Mouse (Mus musculus) kidney, embryonic 15.5 days (tissue): Measurements from ENCODE around the gene Hepacam. TPM values are rescaled to one million over a fixed set of nuclear protein-coding genes. Genes with fewer than 3 reads are reported as not detected.
A peak's percentile ranks its signal among the peaks of the same experiment; 100 is the strongest.

Experiments
- ATAC-seq: fragments of 200-750 bp; cut with Nextera tagmentation; replicated peaks from 2 replicates; pipeline ENCODE4 v1.8.0; 2017; ENCODE audit warnings: moderate TSS enrichment; ENCODE audit not compliant: low FRiP score
- H3K27ac ChIP-seq: fragments of 300-500 bp; sonication (generic); 2 replicates; pipeline ENCODE4 v1.5.1; 2015; ENCODE audit warnings: mild to moderate bottlenecking, inconsistent platforms
- H3K27me3 ChIP-seq: fragments of 300-500 bp; sonication (generic); 2 replicates; pipeline ENCODE4 v1.6.1; 2015; ENCODE audit warnings: inconsistent platforms
- H3K36me3 ChIP-seq: fragments of 300-500 bp; sonication (generic); 2 replicates; pipeline ENCODE4 v1.6.1; 2015; ENCODE audit warnings: inconsistent platforms
- H3K4me1 ChIP-seq: fragments of 300-500 bp; sonication (generic); 2 replicates; pipeline ENCODE4 v1.6.1; 2015; ENCODE audit warnings: inconsistent platforms
- H3K4me2 ChIP-seq: fragments of 300-500 bp; sonication (generic); 2 replicates; pipeline ENCODE4 v1.6.1; 2015; ENCODE audit warnings: moderate library complexity, mild to moderate bottlenecking, inconsistent platforms
- H3K4me3 ChIP-seq: fragments of 300-500 bp; sonication (generic); replicated peaks from 2 replicates; pipeline ENCODE4 v1.5.1; 2015; ENCODE audit warnings: mild to moderate bottlenecking, inconsistent platforms
- H3K9ac ChIP-seq: fragments of 300-500 bp; sonication (generic); 2 replicates; pipeline ENCODE4 v1.6.1; 2015; ENCODE audit warnings: mild to moderate bottlenecking, inconsistent platforms
- H3K9me3 ChIP-seq: fragments of 300-500 bp; sonication (generic); replicated peaks from 2 replicates; pipeline ENCODE4 v1.6.1; 2016; ENCODE audit warnings: inconsistent platforms
- WGBS: fragments of 180-500 bp; shearing (Covaris S2); methylation state at CpG from one replicate; pipeline ENCODE4 v1.1.7; 2015; ENCODE audit warnings: mixed read lengths; 5-methylcytosine and 5-hydroxymethylcytosine counted together
- polyA plus RNA-seq: library from polyadenylated mRNA; unstranded; fragments of >200 nt; fragmentation: Nextera tagmentation; extraction: Ambion mirVana; gene quantifications from 2 replicates; pipeline ENCODE4 v1.2.1, GENCODE M21; 2015

Gene Hepacam
- polyA plus RNA-seq, 1 experiment from 2014 or later, result not detected

DNA sequence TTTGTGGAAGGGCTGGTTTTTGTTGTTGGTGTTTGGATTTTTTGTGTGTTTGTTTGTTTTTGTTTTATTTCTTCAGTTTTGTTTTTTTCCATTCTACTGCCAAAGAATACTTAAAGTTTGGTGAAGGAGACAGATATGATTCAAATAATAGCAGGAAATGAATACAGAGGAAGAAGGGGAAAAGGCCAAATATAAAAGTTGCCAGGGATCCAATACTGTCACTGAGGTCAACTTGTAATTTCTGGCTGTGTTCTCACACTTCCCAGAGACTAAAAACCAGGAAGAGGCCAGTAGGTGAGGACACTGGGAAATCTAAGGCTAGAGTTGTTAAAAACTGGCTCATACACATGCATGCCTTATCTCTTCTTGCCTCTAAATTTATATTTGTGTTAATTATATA lies 5.1 kb upstream of the Hepacam start:
- Histone ChIP-seq H3K36me3 (no peaks in the 10 kb centered on the region), H3K27me3 (no peaks in the 10 kb centered on the region), H3K4me2 (no peak overlapping the region), H3K9me3 (no peaks in the 10 kb centered on the region), H3K4me1 (peaks cover 9% of the 10 kb centered on the region), H3K27ac (no peak overlapping the region), H3K9ac (no peak overlapping the region), H3K4me3 (no peak overlapping the region)
- no peak for ATAC-seq

DNA sequence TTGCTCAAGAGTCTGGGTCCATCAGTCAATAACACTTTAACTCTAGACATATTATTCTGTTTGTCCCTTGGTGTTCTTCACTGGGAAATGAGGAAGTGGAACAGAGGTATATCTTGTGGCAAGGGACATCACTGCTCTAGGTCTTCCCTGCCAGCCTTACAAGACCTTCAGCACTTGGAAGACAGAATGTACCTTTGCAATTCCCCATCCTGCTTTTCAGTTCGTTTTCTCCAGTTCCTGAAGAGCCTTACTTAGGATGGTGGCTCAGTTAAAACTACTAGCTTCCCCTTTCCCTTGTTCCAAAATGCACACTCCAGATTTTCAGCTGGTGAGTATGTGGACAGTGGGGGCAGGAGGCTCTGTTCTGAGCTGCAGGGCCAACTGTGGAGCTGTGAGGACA lies 4.3 kb upstream of the Hepacam start:
- ATAC-seq, result no peak
- WGBS, result 66% methylated on average over 1 of the region's 1 CpGs
- Histone ChIP-seq H3K27ac (no peak overlapping the region), H3K9ac (no peak overlapping the region), H3K4me2 (no peak overlapping the region), H3K4me3 (no peak overlapping the region), H3K27me3 (no peaks in the 10 kb centered on the region), H3K4me1 (peaks cover 9% of the 10 kb centered on the region), H3K9me3 (no peaks in the 10 kb centered on the region), H3K36me3 (no peaks in the 10 kb centered on the region)

DNA sequence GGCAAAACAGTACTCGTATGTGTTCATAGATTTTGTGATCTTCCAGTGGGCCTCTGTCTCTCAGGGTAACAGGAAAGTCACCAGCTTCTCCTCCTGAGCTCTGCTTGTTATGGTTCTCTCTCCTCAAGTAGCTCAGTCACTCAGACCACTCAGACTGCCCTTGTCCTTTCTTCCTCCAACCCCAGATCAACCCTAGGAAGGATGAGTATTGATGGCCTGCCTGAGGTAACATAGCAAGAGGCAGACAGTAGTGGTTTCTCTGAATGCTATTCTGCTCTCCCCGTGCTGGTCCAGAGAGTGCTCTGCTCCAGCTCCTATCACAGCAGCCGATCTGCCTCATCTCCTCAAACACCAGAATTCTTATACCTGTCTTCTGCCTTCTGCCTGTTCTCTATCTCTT lies 3.6 kb upstream of the Hepacam start:
- Histone ChIP-seq H3K36me3 (no peaks in the 10 kb centered on the region), H3K4me2 (no peak overlapping the region), H3K9me3 (no peaks in the 10 kb centered on the region), H3K27ac (no peak overlapping the region), H3K4me1 (peaks cover 9% of the 10 kb centered on the region), H3K4me3 (no peak overlapping the region), H3K27me3 (no peaks in the 10 kb centered on the region), H3K9ac (no peak overlapping the region)
- no peak for ATAC-seq
- WGBS, result 66% methylated on average over 3 of the region's 3 CpGs

GRCm38 (mm10) chr9:37364392-37364791 lies 2.8 kb upstream of the Hepacam start:
- no peak overlapping the region for H3K27ac ChIP-seq
- H3K9ac ChIP-seq, result no peak overlapping the region
- no peaks in the 10 kb centered on the region for H3K36me3 ChIP-seq
- no peak for ATAC-seq
- no peak overlapping the region for H3K4me2 ChIP-seq
- no peaks in the 10 kb centered on the region for H3K27me3 ChIP-seq
- H3K9me3 ChIP-seq, result no peaks in the 10 kb centered on the region
- no peak overlapping the region for H3K4me3 ChIP-seq
- 83% methylated on average over 3 of the region's 3 CpGs for WGBS
- peaks cover 6% of the 10 kb centered on the region for H3K4me1 ChIP-seq

DNA sequence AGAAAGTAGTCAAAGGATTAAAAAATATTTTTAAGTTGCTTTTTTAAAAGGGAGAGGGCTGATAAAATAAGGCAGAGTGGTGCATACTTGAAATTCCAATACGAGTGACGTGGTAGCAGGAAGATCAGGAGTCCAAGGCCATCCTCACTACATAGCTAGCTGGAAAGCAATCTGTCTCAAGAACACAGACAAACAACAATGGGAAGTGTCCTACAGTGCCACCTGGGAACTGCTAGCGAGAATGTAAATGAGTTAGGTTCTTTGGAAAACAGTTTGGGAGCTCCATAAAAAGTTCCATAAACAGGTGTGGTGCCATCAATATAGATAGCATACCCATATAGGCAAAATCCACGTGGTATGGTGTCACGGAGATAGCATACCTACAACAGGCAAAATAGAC lies 1.4 kb upstream of the Hepacam start:
- no peaks in the 10 kb centered on the region for H3K9me3 ChIP-seq
- no peak overlapping the region for H3K4me3 ChIP-seq
- no peak overlapping the region for H3K27ac ChIP-seq
- H3K27me3 ChIP-seq, result no peaks in the 10 kb centered on the region
- no peaks in the 10 kb centered on the region for H3K4me1 ChIP-seq
- H3K4me2 ChIP-seq, result no peak overlapping the region
- H3K9ac ChIP-seq, result no peak overlapping the region
- WGBS, result 64% methylated on average over 5 of the region's 5 CpGs
- ATAC-seq, result no peak
- H3K36me3 ChIP-seq, result no peaks in the 10 kb centered on the region

DNA sequence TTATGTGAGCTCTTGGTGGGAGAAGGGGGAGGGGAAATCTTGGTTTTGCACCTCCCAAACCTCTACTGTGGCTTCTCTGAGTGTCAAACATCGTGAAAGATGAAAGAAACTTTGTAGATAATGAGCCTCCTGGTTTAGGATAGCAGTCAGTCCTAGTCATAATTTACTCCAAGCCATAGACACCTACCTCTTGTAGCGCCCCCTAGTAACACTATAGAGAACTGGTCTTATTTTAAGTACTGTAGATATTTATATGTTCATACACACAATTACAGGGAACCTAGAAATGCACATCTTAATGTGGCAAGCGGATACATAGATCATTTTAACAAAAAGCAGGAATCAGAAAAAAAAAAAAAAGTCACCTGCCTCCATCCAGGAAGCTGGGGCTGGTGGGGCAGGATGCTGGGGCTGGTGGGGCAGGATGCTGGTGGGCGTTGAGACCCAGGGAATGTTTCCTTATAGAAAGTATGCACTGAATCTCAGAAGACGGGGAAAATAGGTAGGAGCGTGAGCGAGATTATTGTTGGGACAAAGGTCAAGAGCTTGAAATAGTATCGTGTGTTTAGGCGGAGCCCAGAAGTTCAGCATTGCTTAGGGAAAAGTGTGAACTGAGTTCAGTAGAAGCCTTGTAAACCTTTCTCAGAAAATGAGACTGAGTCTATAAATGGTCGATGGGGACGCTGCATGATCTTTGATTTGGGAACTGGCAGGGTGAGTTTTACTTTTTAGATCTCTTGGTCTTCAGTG lies 1.1 kb downstream of the Hepacam start:
- H3K27me3 ChIP-seq, result no peaks in the 10 kb centered on the region
- H3K4me1 ChIP-seq, result no peaks in the 10 kb centered on the region
- H3K4me2 ChIP-seq, result no peak overlapping the region
- no peak overlapping the region for H3K9ac ChIP-seq
- no peak overlapping the region for H3K4me3 ChIP-seq
- no peaks in the 10 kb centered on the region for H3K9me3 ChIP-seq
- peak overlapping the region; percentile 74 for H3K27ac ChIP-seq
- H3K36me3 ChIP-seq, result no peaks in the 10 kb centered on the region
- ATAC-seq, result no peak
- WGBS, result 62% methylated on average over 11 of the region's 11 CpGs

DNA sequence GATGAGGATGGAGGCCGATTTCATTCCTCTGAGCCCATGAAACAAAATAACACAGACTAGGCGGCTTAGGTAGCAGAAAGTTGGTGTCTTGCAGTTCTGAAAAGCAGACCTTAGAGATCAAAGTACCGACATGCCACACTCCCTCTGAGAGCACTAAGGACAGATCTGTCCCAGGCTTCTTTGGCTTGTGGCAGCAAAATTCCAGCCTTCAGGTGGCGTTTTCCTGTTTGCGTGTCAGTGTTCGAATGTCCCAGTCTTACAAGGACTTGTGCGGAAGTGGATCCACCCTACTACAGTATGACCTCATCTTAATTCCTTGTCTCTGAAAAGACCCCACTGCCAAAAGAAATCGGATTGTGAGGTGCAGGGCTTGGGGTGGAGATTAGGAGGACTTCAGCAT lies 1.7 kb downstream of the Hepacam start:
- Histone ChIP-seq H3K27ac (peak overlapping the region; percentile 74), H3K9me3 (no peaks in the 10 kb centered on the region), H3K9ac (no peak overlapping the region), H3K27me3 (no peaks in the 10 kb centered on the region), H3K4me2 (no peak overlapping the region), H3K36me3 (no peaks in the 10 kb centered on the region), H3K4me1 (no peaks in the 10 kb centered on the region), H3K4me3 (no peak overlapping the region)
- ATAC-seq, result no peak
- 72% methylated on average over 8 of the region's 8 CpGs for WGBS

GRCm38 (mm10) chr9:37371232-37371801 lies 4.2 kb downstream of the Hepacam start:
- peak; percentile 72 for ATAC-seq
- H3K9ac ChIP-seq, result no peak overlapping the region
- WGBS, result 47% methylated on average over 7 of the region's 7 CpGs

DNA sequence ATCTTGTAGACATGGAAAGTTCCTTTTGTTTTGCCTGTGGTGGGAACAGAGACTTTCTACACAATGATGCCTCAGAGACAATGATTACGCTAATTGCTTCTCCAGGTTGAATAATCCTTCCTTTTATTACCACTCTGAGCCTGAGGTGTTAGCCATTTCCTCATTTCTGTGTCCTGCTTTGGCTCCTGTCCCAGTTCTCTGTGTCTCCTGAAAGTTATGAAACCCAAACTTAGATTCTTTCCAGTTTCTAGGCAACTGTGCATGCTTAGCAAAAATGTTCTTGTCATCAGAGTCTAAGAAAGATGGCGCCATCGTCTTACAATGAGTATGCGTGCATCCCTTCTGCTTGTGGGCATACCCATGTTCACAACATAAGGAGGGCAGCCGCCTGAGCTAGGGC lies 8.6 kb downstream of the Hepacam start:
- Histone ChIP-seq H3K9ac (no peak overlapping the region), H3K9me3 (no peaks in the 10 kb centered on the region), H3K4me2 (no peak overlapping the region), H3K27ac (no peak overlapping the region), H3K36me3 (no peaks in the 10 kb centered on the region), H3K27me3 (no peaks in the 10 kb centered on the region), H3K4me3 (no peak overlapping the region), H3K4me1 (no peaks in the 10 kb centered on the region)
- 94% methylated on average over 5 of the region's 5 CpGs for WGBS
- ATAC-seq, result no peak

More at GRCm38 (mm10) chr9:37371232-37371801, 4.2 kb downstream of the Hepacam start:
- H3K27me3 ChIP-seq, result no peaks in the 10 kb centered on the region
- 0 out of 2 replicates have a peak overlapping the region, but pooled peaks have one; percentile 22 for H3K27ac ChIP-seq
- H3K4me3 ChIP-seq, result no peak overlapping the region
- no peaks in the 10 kb centered on the region for H3K9me3 ChIP-seq
- no peaks in the 10 kb centered on the region for H3K36me3 ChIP-seq
- no peak overlapping the region for H3K4me2 ChIP-seq
- H3K4me1 ChIP-seq, result no peaks in the 10 kb centered on the region

DNA sequence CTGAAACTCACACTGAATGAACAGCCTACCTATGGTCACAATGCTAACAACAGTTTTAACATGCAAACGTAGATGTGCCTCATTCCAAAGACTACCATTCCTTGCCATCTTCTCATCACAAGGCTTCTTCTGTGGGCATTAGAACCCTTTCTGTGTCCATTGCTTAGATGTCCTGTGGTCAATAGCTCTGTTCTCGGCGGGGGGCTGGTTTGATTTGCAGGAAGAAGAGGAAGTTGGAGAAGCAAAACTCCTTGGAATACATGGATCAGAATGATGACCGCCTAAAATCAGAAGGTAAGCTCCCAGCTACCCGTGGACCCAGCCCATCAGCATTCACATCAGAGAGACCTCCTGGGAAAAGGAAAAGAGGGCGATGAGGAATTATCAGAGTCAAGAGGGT lies 16.0 kb downstream of the Hepacam start:
- H3K9me3 ChIP-seq, result no peaks in the 10 kb centered on the region
- H3K27me3 ChIP-seq, result peaks cover 44% of the 10 kb centered on the region
- H3K4me1 ChIP-seq, result peaks cover 9% of the 10 kb centered on the region
- no peak overlapping the region for H3K4me3 ChIP-seq
- ATAC-seq, result no peak
- H3K4me2 ChIP-seq, result no peak overlapping the region
- no peaks in the 10 kb centered on the region for H3K36me3 ChIP-seq
- H3K27ac ChIP-seq, result no peak overlapping the region
- 91% methylated on average over 6 of the region's 6 CpGs for WGBS
- H3K9ac ChIP-seq, result no peak overlapping the region

GRCm38 (mm10) chr9:37384284-37385182 lies 17.4 kb downstream of the Hepacam start:
- WGBS, result 6% methylated on average over 54 of the region's 54 CpGs
- peaks cover 9% of the 10 kb centered on the region for H3K4me1 ChIP-seq
- peak overlapping the region; percentile 48 for H3K9ac ChIP-seq
- ATAC-seq, result peak; percentile 78
- peak overlapping the region; percentile 48 for H3K4me3 ChIP-seq
- peak overlapping the region; percentile 89 for H3K4me2 ChIP-seq
- no peak overlapping the region for H3K27ac ChIP-seq
- H3K27me3 ChIP-seq, result peaks cover 44% of the 10 kb centered on the region
- H3K36me3 ChIP-seq, result no peaks in the 10 kb centered on the region
- H3K9me3 ChIP-seq, result no peaks in the 10 kb centered on the region

- 69% methylated on average over 2 of the region's 2 CpGs for WGBS
- no peak for ATAC-seq
- H3K4me3 ChIP-seq, result no peak overlapping the region
Observed at GRCm38 (mm10) chr9:37390891-37391290, 23.7 kb downstream of the Hepacam start.

More at GRCm38 (mm10) chr9:37390891-37391290, 23.7 kb downstream of the Hepacam start:
- Histone ChIP-seq H3K4me2 (no peak overlapping the region), H3K27ac (no peak overlapping the region), H3K27me3 (peaks cover 12% of the 10 kb centered on the region), H3K4me1 (no peaks in the 10 kb centered on the region), H3K36me3 (no peaks in the 10 kb centered on the region), H3K9me3 (no peaks in the 10 kb centered on the region), H3K9ac (no peak overlapping the region)
